In the genomic region with DNA sequence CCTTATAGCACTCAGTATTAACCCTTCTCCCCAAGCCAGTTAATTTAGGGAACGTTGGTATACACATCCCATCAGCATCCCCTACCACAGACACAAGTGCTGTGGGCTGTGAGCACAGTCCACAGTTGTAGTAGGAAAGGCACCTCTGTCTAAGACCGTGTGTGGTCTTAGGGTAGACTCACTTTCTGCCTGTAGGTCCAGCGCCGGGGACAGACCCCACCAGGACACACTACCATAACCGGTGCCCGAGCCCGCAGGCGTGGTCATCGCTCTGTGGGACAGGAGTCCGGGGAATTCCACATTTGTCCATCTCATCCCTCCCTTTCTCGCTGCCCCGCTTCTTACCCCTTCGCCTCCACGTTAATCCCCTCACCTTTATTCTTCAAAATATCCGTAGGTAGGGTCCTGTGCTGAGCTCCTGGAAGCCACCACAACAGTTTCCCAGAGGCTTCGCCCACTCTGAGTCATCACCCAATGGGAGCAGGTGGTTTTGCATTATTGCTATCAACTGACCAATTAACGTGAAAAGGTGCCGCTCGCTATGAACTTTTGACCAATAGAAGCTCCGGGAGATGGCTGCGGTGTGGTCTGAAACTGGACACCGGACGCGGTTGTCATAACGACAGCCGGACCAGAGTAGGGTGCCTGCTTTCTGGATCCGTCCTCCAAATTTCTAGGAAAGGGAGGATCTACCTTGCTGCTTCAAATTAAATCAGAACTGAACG, we compare ENCODE assay signal across 8 mouse cellular contexts. TPM values are rescaled to one million over a fixed set of nuclear protein-coding genes. Genes with fewer than 3 reads are reported as not detected.
A peak's percentile ranks its signal among the peaks of the same experiment; 100 is the strongest.
DNase-seq lines count a peak whose midpoint lies in the region; ATAC-seq and TF ChIP-seq lines count a peak whose summit lies in the region.

A gene (minus strand): TSS at position 449 of the 725 bp plus-strand sequence.

- no peaks in the 10 kb centered on the region for H3K4me1 ChIP-seq in hindbrain, embryonic 16.5 days (ENCODE audit: control insufficient read depth, insufficient read depth, low read depth, low read length)
- no peaks in the 10 kb centered on the region for H3K4me1 ChIP-seq in liver, embryonic 11.5 days (replicated peaks; ENCODE audit: control insufficient read depth, insufficient read depth, low read length)
- 0 out of 2 replicates have a peak, but pooled peaks cover 3% of the 10 kb centered on the region for H3K4me1 ChIP-seq in midbrain, postnatal 0 days (ENCODE audit: insufficient read depth, low read length)

- peak within 1 kb of the TSS; percentile 25 for H3K4me3 ChIP-seq in hindbrain, embryonic 16.5 days (ENCODE audit: low read length)
- peak within 1 kb of the TSS; percentile 34 for H3K4me3 ChIP-seq in liver, embryonic 11.5 days (ENCODE audit: low read depth, low read length)
- H3K4me3 ChIP-seq in midbrain, postnatal 0 days (ENCODE audit: low read depth, low read length), result peak within 1 kb of the TSS; percentile 18; the same call in 1 of the 2 replicates

- TF ChIP-seq CTCF in midbrain, postnatal 0 days (IDR thresholded peaks at IDR 0.05), result no peak

- H3K36me3 ChIP-seq in hindbrain, embryonic 16.5 days (ENCODE audit: control insufficient read depth, insufficient read depth, low read length), result no peaks in the 10 kb centered on the region
- H3K36me3 ChIP-seq in liver, embryonic 11.5 days (ENCODE audit: control insufficient read depth, insufficient read depth, low read length), result no peaks in the 10 kb centered on the region
- H3K36me3 ChIP-seq in midbrain, postnatal 0 days (ENCODE audit: insufficient read depth, low read length), result no peaks in the 10 kb centered on the region

- no peaks in the 10 kb centered on the region for H3K9me3 ChIP-seq in hindbrain, embryonic 16.5 days (ENCODE audit: control insufficient read depth, low read length)
- no peaks in the 10 kb centered on the region for H3K9me3 ChIP-seq in liver, embryonic 11.5 days (ENCODE audit: control insufficient read depth, low read length)
- no peaks in the 10 kb centered on the region for H3K9me3 ChIP-seq in midbrain, postnatal 0 days (ENCODE audit: low read length)

- no peak within 1 kb of the TSS for H3K9ac ChIP-seq in hindbrain, embryonic 16.5 days (ENCODE audit: low read depth, low read length)
- no peak within 1 kb of the TSS for H3K9ac ChIP-seq in liver, embryonic 11.5 days (ENCODE audit: low read depth, low read length)
- no peak within 1 kb of the TSS; the same call in 1 of the 2 replicates for H3K9ac ChIP-seq in midbrain, postnatal 0 days (replicated peaks; ENCODE audit: low read length, poor library complexity, severe bottlenecking)

- peak; percentile 20 to 62 for DNase-seq in urinary bladder, adult 18-20 months (ENCODE audit: low spot score in 2 of 2)
- DNase-seq in urinary bladder, postnatal 10 days (ENCODE audit: low spot score), result no peak
- peak; percentile 93 for DNase-seq in forelimb bud, embryonic 11.5 days (ENCODE audit: low read depth, low spot score)
- DNase-seq in liver, embryonic 11.5 days (ENCODE audit: low spot score), result peak; percentile 69
- DNase-seq in midbrain, postnatal 0 days (ENCODE audit: low spot score), result peak; percentile 83
- DNase-seq in T-cell, adult 2 months (ENCODE audit: low spot score), result no peak
- DNase-seq in thymus, postnatal 4 days, result no peak

- H3K4me2 ChIP-seq in hindbrain, embryonic 16.5 days (ENCODE audit: low read length), result peak within 1 kb of the TSS; percentile 46
- peak within 1 kb of the TSS; percentile 56 for H3K4me2 ChIP-seq in liver, embryonic 11.5 days
- H3K4me2 ChIP-seq in midbrain, postnatal 0 days (ENCODE audit: low read depth, low read length, poor library complexity, severe bottlenecking), result peak within 1 kb of the TSS; percentile 45

- 4% methylated on average over 28 of the region's 28 CpGs for WGBS in hindbrain, embryonic 16.5 days
- WGBS in liver, embryonic 11.5 days, result 7% methylated on average over 28 of the region's 28 CpGs
- WGBS in midbrain, postnatal 0 days, result 6% methylated on average over 28 of the region's 28 CpGs

- peak; percentile 72 for ATAC-seq in hindbrain, embryonic 16.5 days
- ATAC-seq in liver, embryonic 11.5 days (replicated peaks; ENCODE audit: low FRiP score), result peak; percentile 86
- ATAC-seq in midbrain, postnatal 0 days (ENCODE audit: low FRiP score), result peak; percentile 73

- H3K27me3 ChIP-seq in hindbrain, embryonic 16.5 days (replicated peaks; ENCODE audit: control insufficient read depth, insufficient read depth, low read length), result peaks cover 2% of the 10 kb centered on the region
- H3K27me3 ChIP-seq in liver, embryonic 11.5 days (replicated peaks; ENCODE audit: control insufficient read depth, insufficient read depth, low read length), result no peaks in the 10 kb centered on the region
- H3K27me3 ChIP-seq in midbrain, postnatal 0 days (ENCODE audit: insufficient read depth, low read length), result 0 out of 2 replicates have a peak, but pooled peaks cover 5% of the 10 kb centered on the region

- no peak within 1 kb of the TSS for H3K27ac ChIP-seq in hindbrain, embryonic 16.5 days (ENCODE audit: low read depth, low read length)
- no peak within 1 kb of the TSS for H3K27ac ChIP-seq in liver, embryonic 11.5 days (ENCODE audit: low read depth, low read length)
- no peak within 1 kb of the TSS for H3K27ac ChIP-seq in midbrain, postnatal 0 days (ENCODE audit: low read depth, low read length)

RNA-seq across cellular contexts. Expression of the gene that starts here (rescaled TPM):
- polyA plus RNA-seq in hindbrain, embryonic 16.5 days (2015; fragmentation: Nextera tagmentation; extraction: Ambion mirVana), result 2.8 TPM in 2 replicates
- 0.22 and 0.45 TPM in 2 replicates for polyA plus RNA-seq in liver, embryonic 11.5 days (2014; fragmentation: Nextera tagmentation; extraction: Ambion mirVana)
- total RNA-seq in midbrain, postnatal 0 days (2014; rRNA removed), result 0.80 and 2.4 TPM in 2 replicates
- polyA plus RNA-seq in midbrain, postnatal 0 days (2015; fragmentation: Nextera tagmentation; extraction: Ambion mirVana), result 1.3 and 1.7 TPM in 2 replicates

Comparison
In these comparisons a context has a peak if more than half of its experiments do, and no peak if none do; other contexts are left out.
1. DNase-seq: peak in urinary bladder, adult 18-20 months (2 of 2), forelimb bud, embryonic 11.5 days (single experiment) and midbrain, postnatal 0 days (single experiment); none in urinary bladder, postnatal 10 days (single experiment), T-cell, adult 2 months (single experiment) and thymus, postnatal 4 days (single experiment).
2. Peak in DNase-seq, ATAC-seq, H3K4me3 ChIP-seq and H3K4me2 ChIP-seq in liver, embryonic 11.5 days; RNA of the gene not detected or under 1 TPM.
3. Peak in every context shown above with its lines, with median percentiles within 50 percentile points of each other: ATAC-seq, H3K4me2 ChIP-seq and H3K4me3 ChIP-seq.